In the genomic region with DNA sequence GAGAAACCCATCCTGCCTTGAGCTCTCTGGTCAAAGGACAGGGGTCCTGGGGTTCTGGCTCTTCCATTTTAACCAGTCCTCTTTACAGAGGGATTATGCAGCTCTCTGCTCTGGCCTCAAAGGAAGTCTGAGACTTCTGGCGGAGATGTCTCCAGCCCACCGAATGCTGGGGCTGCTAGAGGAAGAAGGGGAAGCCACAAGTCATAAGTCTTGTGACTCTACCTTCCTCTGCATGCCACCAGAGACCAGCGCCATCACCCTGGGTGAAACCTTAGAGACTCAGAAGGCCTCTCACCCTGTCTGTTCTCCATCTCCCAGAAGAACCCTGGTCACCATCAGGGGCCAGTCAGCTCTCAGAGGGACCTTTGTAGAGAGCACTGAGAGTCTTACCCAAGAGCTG, we compare ENCODE assay signal across 25 mouse cellular contexts.
DNase-seq lines count a peak whose midpoint lies in the region; ATAC-seq and TF ChIP-seq lines count a peak whose summit lies in the region.
"Had no signal": no experiment of that assay in that cellular context is flagged by ENCODE, and none has a peak within 500 bp of the region (broad histone marks: within the 10 kb centered on the region; RNA-seq: fewer than 3 reads in every experiment).

No protein-coding gene starts in this region.

- no peaks in the 10 kb centered on the region for H3K36me3 ChIP-seq in heart, embryonic 10.5 days
- H3K36me3 ChIP-seq in heart, embryonic 11.5 days (ENCODE audit: control insufficient read depth, insufficient read depth, low read length), result no peaks in the 10 kb centered on the region
- no peaks in the 10 kb centered on the region for H3K36me3 ChIP-seq in spleen, adult 2 months (ENCODE audit: control insufficient read depth, insufficient read depth, low read length)
- H3K36me3 ChIP-seq in embryonic facial prominence, embryonic 10.5 days (replicated peaks), result no peaks in the 10 kb centered on the region
- H3K36me3 ChIP-seq: embryonic facial prominence, embryonic 15.5 days; G1E; hindbrain, embryonic 10.5 days; intestine, embryonic 15.5 days; stomach, embryonic 15.5 days had no signal

- no peak for ATAC-seq in heart, embryonic 11.5 days (replicated peaks; ENCODE audit: insufficient number of reproducible peaks, low FRiP score, low TSS enrichment)
- ATAC-seq: forebrain, embryonic 16.5 days; hindbrain, embryonic 16.5 days; intestine, embryonic 15.5 days; Patski had no signal

- WGBS in heart, embryonic 10.5 days, result 90% methylated on average over 3 of the region's 3 CpGs
- 87% methylated on average over 3 of the region's 3 CpGs for WGBS in heart, embryonic 11.5 days (ENCODE audit: insufficient replicate concordance)
- WGBS in spleen, adult 2 months, result 9% methylated on average over 3 of the region's 3 CpGs
- 90% methylated on average over 3 of the region's 3 CpGs for WGBS in embryonic facial prominence, embryonic 10.5 days

- DNase-seq in heart, embryonic 10.5 days (ENCODE audit: low spot score), result no peak
- DNase-seq in spleen, adult 2 months (ENCODE audit: low read depth in 1 of 2, low spot score in 2 of 2), result peak in 1 of 2 experiments; percentile 27
- DNase-seq in spleen, postnatal 14 days (ENCODE audit: low spot score in 2 of 2), result no peak
- no peak for DNase-seq in embryonic facial prominence, embryonic 10.5 days (ENCODE audit: low spot score)
- DNase-seq in left cerebral cortex, postnatal 10 days (ENCODE audit: extremely low spot score in 1 of 2, low spot score in 2 of 2), result no peak
- no peak for DNase-seq in adrenal gland, adult (ENCODE audit: inconsistent age in 2 of 2, low spot score in 1 of 2)
- DNase-seq: adrenal gland, adult 8-10 months; cerebellum, adult 2 months; cerebellum, postnatal 36 days; gastrocnemius, postnatal 10 days; heart, adult 11 months; kidney, adult 8-10 months; kidney, postnatal 10 days; thymus, postnatal 4 days had no signal

- no peak overlapping the region for H3K4me3 ChIP-seq in heart, embryonic 10.5 days
- H3K4me3 ChIP-seq in heart, embryonic 11.5 days (ENCODE audit: low read depth, low read length), result no peak overlapping the region
- no peak overlapping the region for H3K4me3 ChIP-seq in spleen, adult 2 months (ENCODE audit: extremely low read depth, insufficient read depth, insufficient read length)
- H3K4me3 ChIP-seq in embryonic facial prominence, embryonic 10.5 days, result no peak overlapping the region
- H3K4me3 ChIP-seq: embryonic facial prominence, embryonic 15.5 days; hindbrain, embryonic 10.5 days; intestine, embryonic 15.5 days; stomach, embryonic 15.5 days had no signal

- no peaks in the 10 kb centered on the region for H3K27me3 ChIP-seq in heart, embryonic 10.5 days (ENCODE audit: insufficient read depth, poor library complexity, severe bottlenecking)
- no peaks in the 10 kb centered on the region for H3K27me3 ChIP-seq in heart, embryonic 11.5 days (ENCODE audit: control insufficient read depth, insufficient read depth, low read length)
- H3K27me3 ChIP-seq in spleen, adult 2 months (ENCODE audit: control insufficient read depth, insufficient read depth, low read length), result no peaks in the 10 kb centered on the region
- H3K27me3 ChIP-seq in embryonic facial prominence, embryonic 10.5 days (replicated peaks; ENCODE audit: low read depth, poor library complexity, severe bottlenecking), result 0 out of 2 replicates have a peak, but pooled peaks cover 5% of the 10 kb centered on the region
- H3K27me3 ChIP-seq: intestine, embryonic 15.5 days; Patski; stomach, embryonic 15.5 days had no signal

- no peak for TF ChIP-seq POLR2A in spleen, adult 2 months (IDR thresholded peaks at IDR 0.05; ENCODE audit: low read depth, low read length)

- no peak overlapping the region for H3K9ac ChIP-seq in heart, embryonic 11.5 days (ENCODE audit: low read depth, low read length)
- H3K9ac ChIP-seq: embryonic facial prominence, embryonic 15.5 days; intestine, embryonic 15.5 days; stomach, embryonic 15.5 days had no signal

- peaks cover 91% of the 10 kb centered on the region for H3K4me1 ChIP-seq in heart, embryonic 10.5 days
- H3K4me1 ChIP-seq in heart, embryonic 11.5 days (ENCODE audit: control insufficient read depth, insufficient read depth, low read length), result peaks cover 35% of the 10 kb centered on the region
- H3K4me1 ChIP-seq in spleen, adult 2 months (ENCODE audit: control insufficient read depth, insufficient read depth, insufficient read length), result peaks cover 33% of the 10 kb centered on the region
- H3K4me1 ChIP-seq in embryonic facial prominence, embryonic 10.5 days, result peaks cover 73% of the 10 kb centered on the region

- intact Hi-C loops in left cerebral cortex, postnatal 10 days (cut with DNase I), result no loop called here

- no peak overlapping the region for H3K4me2 ChIP-seq in heart, embryonic 11.5 days
- H3K4me2 ChIP-seq: embryonic facial prominence, embryonic 15.5 days; intestine, embryonic 15.5 days; midbrain, embryonic 11.5 days; stomach, embryonic 15.5 days had no signal

- H3K27ac ChIP-seq in heart, embryonic 10.5 days, result peak overlapping the region; percentile 93
- H3K27ac ChIP-seq in heart, embryonic 11.5 days (ENCODE audit: low read depth, low read length), result no peak overlapping the region
- 0 out of 2 replicates have a peak overlapping the region, but pooled peaks have one; percentile 3 for H3K27ac ChIP-seq in spleen, adult 2 months (ENCODE audit: insufficient read depth, low read length)
- H3K27ac ChIP-seq in embryonic facial prominence, embryonic 10.5 days (replicated peaks), result peak overlapping the region; percentile 27
- H3K27ac ChIP-seq: embryonic facial prominence, embryonic 15.5 days; hindbrain, embryonic 10.5 days; intestine, embryonic 15.5 days; macrophage; stomach, embryonic 15.5 days had no signal

- TF ChIP-seq CTCF in spleen, adult 2 months (IDR thresholded peaks at IDR 0.05; ENCODE audit: extremely low read depth, insufficient read depth, insufficient read length, insufficient replicate concordance), result no peak

- no peaks in the 10 kb centered on the region for H3K9me3 ChIP-seq in heart, embryonic 10.5 days
- no peaks in the 10 kb centered on the region for H3K9me3 ChIP-seq in heart, embryonic 11.5 days (replicated peaks; ENCODE audit: control insufficient read depth, low read length)
- H3K9me3 ChIP-seq in embryonic facial prominence, embryonic 10.5 days, result no peaks in the 10 kb centered on the region
- H3K9me3 ChIP-seq: embryonic facial prominence, embryonic 15.5 days; hindbrain, embryonic 10.5 days; intestine, embryonic 15.5 days; stomach, embryonic 15.5 days had no signal
